Mouse (Mus musculus) liver (tissue): Measurements from ENCODE around the gene Ubald2.
"Not testable (repeated sequence)": the region's sequence is repeated elsewhere in the genome, so short reads cannot be mapped to it uniquely, and the experiment has no call there.

Experiments
- DNase-seq: peaks from one replicate; pipeline ENCODE4 v3.0.0-alpha.2; 2020; ENCODE audit warnings: mixed read lengths

Gene Ubald2

GRCm38 (mm10) chr11:116416196-116416943 is 17.5 kb upstream of the Ubald2 start:
- no peak for DNase-seq

GRCm38 (mm10) chr11:116417054-116417453 is 16.8 kb upstream of the Ubald2 start:
- no peak for DNase-seq

- DNase-seq = peak; percentile 33
Observed at GRCm38 (mm10) chr11:116418194-116418840, 15.6 kb upstream of the Ubald2 start.

GRCm38 (mm10) chr11:116418841-116419462 is 14.9 kb upstream of the Ubald2 start:
- no peak for DNase-seq

- DNase-seq = no peak
Observed at GRCm38 (mm10) chr11:116421102-116421501, 12.8 kb upstream of the Ubald2 start.

GRCm38 (mm10) chr11:116422562-116422961 is 11.3 kb upstream of the Ubald2 start:
- DNase-seq = no peak

GRCm38 (mm10) chr11:116423214-116423613 is 10.7 kb upstream of the Ubald2 start:
- no peak for DNase-seq

GRCm38 (mm10) chr11:116423782-116424620 is 9.9 kb upstream of the Ubald2 start:
- DNase-seq = no peak

GRCm38 (mm10) chr11:116424621-116425407 is 9.1 kb upstream of the Ubald2 start:
- DNase-seq = no peak

- not testable (repeated sequence) for DNase-seq
Observed at GRCm38 (mm10) chr11:116426328-116426727, 7.6 kb upstream of the Ubald2 start.

- DNase-seq = no peak
Observed at GRCm38 (mm10) chr11:116426852-116427575, 6.9 kb upstream of the Ubald2 start.

GRCm38 (mm10) chr11:116428872-116429859 is 4.7 kb upstream of the Ubald2 start:
- DNase-seq = peak; percentile 60

GRCm38 (mm10) chr11:116429862-116430613 is 3.9 kb upstream of the Ubald2 start:
- DNase-seq = no peak

GRCm38 (mm10) chr11:116430723-116431427 is 3.0 kb upstream of the Ubald2 start:
- DNase-seq = peak; percentile 60

GRCm38 (mm10) chr11:116431428-116432077 is 2.3 kb upstream of the Ubald2 start:
- DNase-seq = no peak

GRCm38 (mm10) chr11:116432127-116432526 is 1.8 kb upstream of the Ubald2 start:
- no peak for DNase-seq

- no peak for DNase-seq
Observed at GRCm38 (mm10) chr11:116432593-116433355, 1.1 kb upstream of the Ubald2 start.
